Mouse (Mus musculus): ENCODE data around the gene Tomm40l.

- TF ChIP-seq CTCF (IDR thresholded peaks at IDR 0.05; ENCODE audit: low read depth), result no peak
- no peak for TF ChIP-seq EP300 (IDR thresholded peaks at IDR 0.05; ENCODE audit: low read depth)
Observed at GRCm38 (mm10) chr1:171232348-171232747, 10.0 kb upstream of the Tomm40l start.

Measured in liver, postnatal 0 days (tissue).